7 mouse cellular contexts compared by ENCODE assay signal in the genomic region with DNA sequence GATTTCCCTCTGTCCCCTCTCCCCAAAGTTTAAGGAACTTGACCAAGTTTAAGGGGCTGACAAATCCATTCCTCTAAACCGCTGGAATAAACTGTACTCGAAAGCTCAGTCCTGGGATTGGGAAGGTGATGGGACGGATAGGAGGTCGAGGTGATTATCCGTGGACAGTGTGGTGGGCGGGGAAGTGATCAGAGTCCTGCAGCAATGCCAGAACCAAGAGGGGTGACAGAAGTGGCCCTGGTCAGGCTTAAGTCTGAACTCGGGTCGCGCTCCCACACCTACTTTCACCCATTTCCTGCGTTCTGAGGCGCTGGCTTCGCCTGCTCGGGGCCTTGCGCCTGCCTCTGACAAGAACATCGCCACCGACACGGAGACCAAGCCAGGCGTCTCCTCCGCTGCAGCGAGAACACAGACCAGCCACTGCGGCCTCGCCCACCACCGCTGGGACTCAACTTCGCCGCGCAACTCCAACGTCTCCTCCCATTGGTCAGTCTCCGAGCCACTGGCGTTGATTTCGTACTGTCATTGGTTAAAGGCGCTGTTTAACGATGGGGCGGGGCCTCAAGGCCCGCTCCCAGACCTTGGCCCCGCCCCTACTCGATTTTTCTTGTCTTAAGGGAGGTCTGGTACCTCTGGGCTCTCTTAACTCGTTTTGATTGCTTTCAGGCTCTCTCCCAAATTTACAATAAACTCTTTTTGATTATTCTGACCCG. TPM values are rescaled to one million over a fixed set of nuclear protein-coding genes. Genes with fewer than 3 reads are reported as not detected.
DNase-seq lines count a peak whose midpoint lies in the region; ATAC-seq lines count a peak whose summit lies in the region.

No protein-coding gene starts in this region.

- peak overlapping the region; percentile 81; the same call in 1 of the 2 replicates for H3K27ac ChIP-seq in intestine, embryonic 15.5 days
- H3K27ac ChIP-seq in midbrain, embryonic 10.5 days (replicated peaks): peak overlapping the region; percentile 93

- under 1% methylated on average over 38 of the region's 38 CpGs for WGBS in intestine, embryonic 15.5 days
- WGBS in midbrain, embryonic 10.5 days: under 1% methylated on average over 38 of the region's 38 CpGs

- DNase-seq in adrenal gland, adult 18-20 months (ENCODE audit: low spot score in 2 of 2): peak; percentile 74 to 75
- peak; percentile 99 for DNase-seq in embryo, embryonic 11 days
- peak; percentile 86 for DNase-seq in gastrocnemius, postnatal 25 days
- DNase-seq in left cerebral cortex, postnatal 25 days (ENCODE audit: low spot score in 2 of 2): peak; percentile 83 to 91
- peak; percentile 95 for DNase-seq in midbrain, embryonic 10.5 days (ENCODE audit: low spot score)
- DNase-seq in right cerebral cortex, postnatal 4 days: peak; percentile 80

- H3K27me3 ChIP-seq in intestine, embryonic 15.5 days (replicated peaks): no peaks in the 10 kb centered on the region
- no peaks in the 10 kb centered on the region; the same call in 1 of the 2 replicates for H3K27me3 ChIP-seq in midbrain, embryonic 10.5 days (ENCODE audit: low read depth, poor library complexity, severe bottlenecking)

- H3K9me3 ChIP-seq in intestine, embryonic 15.5 days: no peaks in the 10 kb centered on the region
- H3K9me3 ChIP-seq in midbrain, embryonic 10.5 days (replicated peaks): no peaks in the 10 kb centered on the region; the same call in 1 of the 2 replicates

- no peaks in the 10 kb centered on the region for H3K36me3 ChIP-seq in intestine, embryonic 15.5 days
- H3K36me3 ChIP-seq in midbrain, embryonic 10.5 days: peaks cover 11% of the 10 kb centered on the region

- H3K9ac ChIP-seq in intestine, embryonic 15.5 days: peak overlapping the region; percentile 59

- ATAC-seq in intestine, embryonic 15.5 days: peak; percentile 96

- H3K4me3 ChIP-seq in intestine, embryonic 15.5 days (replicated peaks): peak overlapping the region; percentile 87
- H3K4me3 ChIP-seq in midbrain, embryonic 10.5 days: peak overlapping the region; percentile 78

- peaks cover 11% of the 10 kb centered on the region; the same call in 1 of the 2 replicates for H3K4me1 ChIP-seq in intestine, embryonic 15.5 days (replicated peaks)
- H3K4me1 ChIP-seq in midbrain, embryonic 10.5 days: peaks cover 49% of the 10 kb centered on the region

- H3K4me2 ChIP-seq in intestine, embryonic 15.5 days (replicated peaks): peak overlapping the region; percentile 84

- intact Hi-C loops in left cerebral cortex, postnatal 25 days (cut with DNase I): no loop called here

RNA-seq across cellular contexts. Expression of a gene that starts 1.1 kb away (rescaled TPM):
- under 1 TPM in 1 of 2 experiments, not detected in 1; 0.29 TPM for total RNA-seq in adrenal gland, adult 18-20 months (2021)
- not detected for total RNA-seq in gastrocnemius, postnatal 25 days (2021)
- polyA plus RNA-seq in intestine, embryonic 15.5 days (2015; fragmentation: Nextera tagmentation; extraction: Ambion mirVana): 10.1 and 10.2 TPM in 2 replicates
- total RNA-seq in left cerebral cortex, postnatal 25 days (2021): under 1 TPM in 1 of 2 experiments, not detected in 1; 0.55 TPM
- 24.9 and 27.8 TPM in 2 replicates for polyA plus RNA-seq in midbrain, embryonic 10.5 days (2016; fragmentation: Nextera tagmentation; extraction: Ambion mirVana)

RNA-seq across cellular contexts. Expression of a gene that starts 1.2 kb away (rescaled TPM):
- total RNA-seq in adrenal gland, adult 18-20 months (2021): 10 to 100 TPM; 10.1 to 10.5 TPM
- total RNA-seq in gastrocnemius, postnatal 25 days (2021): 1 to 10 TPM; 4.0 to 5.2 TPM
- 45.1 and 47.9 TPM in 2 replicates for polyA plus RNA-seq in intestine, embryonic 15.5 days (2015; fragmentation: Nextera tagmentation; extraction: Ambion mirVana)
- 10 to 100 TPM; 24.6 to 25.0 TPM for total RNA-seq in left cerebral cortex, postnatal 25 days (2021)
- 87.1 and 89.7 TPM in 2 replicates for polyA plus RNA-seq in midbrain, embryonic 10.5 days (2016; fragmentation: Nextera tagmentation; extraction: Ambion mirVana)

Comparison
In these comparisons a context has a peak if more than half of its experiments do, and no peak if none do; other contexts are left out.
1. Peak in every context shown above with its lines: DNase-seq, ATAC-seq, H3K4me3 ChIP-seq and H3K27ac ChIP-seq.